Mouse (Mus musculus): ENCODE data around the gene Rp2.
A peak's percentile ranks its signal among the peaks of the same experiment; 100 is the strongest.

Rp2 gene

GRCm38 (mm10) chrX:20425140-20425838, 61.0 kb downstream of the Rp2 start, which contains the start of gene Jade3:
Gene Jade3 (plus strand): TSS chrX:20425688.
- DNase-seq (ENCODE audit: low spot score in 2 of 2) = peak; percentile 75 to 78

- peak; percentile 5 to 23 for DNase-seq (ENCODE audit: low spot score in 2 of 2)
These were observed 61.7 kb downstream of the Rp2 start for GRCm38 (mm10) chrX:20425839-20426449.
